Mouse (Mus musculus) brain, embryonic 14.5 days (tissue): Measurements from ENCODE around the gene Ermap. TPM values are rescaled to one million over a fixed set of nuclear protein-coding genes. Genes with fewer than 3 reads are reported as not detected.

Experiments used
- DNase-seq: peaks from one replicate; pipeline ENCODE4 v3.0.0-alpha.2; 2011; ENCODE audit warnings: low read depth
- CTCF ChIP-seq: fragments of 200-500 bp; IDR thresholded peaks from 2 replicates; pipeline ENCODE4 v1.5.1; 2012; ENCODE audit warnings: inconsistent platforms, mild to moderate bottlenecking, moderate library complexity, borderline replicate concordance; ENCODE audit not compliant: insufficient read depth, insufficient read length; ENCODE audit errors: extremely low read depth
- POLR2A ChIP-seq: fragments of 200-500 bp; IDR thresholded peaks from 2 replicates; pipeline ENCODE4 v1.6.1; 2012; ENCODE audit warnings: mild to moderate bottlenecking, inconsistent platforms, borderline replicate concordance; ENCODE audit not compliant: poor library complexity, insufficient read depth, insufficient read length, severe bottlenecking; ENCODE audit errors: extremely low read depth
- polyA plus RNA-seq: library from polyadenylated mRNA; depleted of rRNA; stranded (reverse); fragments of >200 nt; gene quantifications from 2 replicates; pipeline ENCODE4 v1.2.3, GENCODE M21; 2012; rRNA removed

Gene Ermap
- 1.3 TPM in 2 replicates for polyA plus RNA-seq

GRCm38 (mm10) chr4:119189864-119190263 is at the start of gene Ermap:
TSS of gene Ermap (minus strand) at chr4:119190011.
- DNase-seq = no peak
- TF ChIP-seq POLR2A = no peak
- TF ChIP-seq CTCF = no peak

- DNase-seq = peak; percentile 92
- TF ChIP-seq POLR2A (no peak), CTCF (peak; percentile 85; the same call in 1 of the 2 replicates)
Observed at GRCm38 (mm10) chr4:119239181-119239682, 49.4 kb upstream of the Ermap start.

GRCm38 (mm10) chr4:119238661-119239060 is 48.9 kb upstream of the Ermap start:
- TF ChIP-seq CTCF = no peak
- no peak for TF ChIP-seq POLR2A
- no peak for DNase-seq

GRCm38 (mm10) chr4:119234348-119234747 is 44.5 kb upstream of the Ermap start:
- no peak for TF ChIP-seq CTCF
- no peak for TF ChIP-seq POLR2A
- DNase-seq = no peak

- TF ChIP-seq CTCF (peak; percentile 36; the same call in 1 of the 2 replicates), POLR2A (no peak)
- peak; percentile 87 for DNase-seq
Observed at GRCm38 (mm10) chr4:119233256-119233901, 43.6 kb upstream of the Ermap start.

- TF ChIP-seq CTCF = no peak
- peak; percentile 38; the same call in 1 of the 2 replicates for TF ChIP-seq POLR2A
- DNase-seq = peak; percentile 99
Observed at GRCm38 (mm10) chr4:119232410-119233255, 42.8 kb upstream of the Ermap start, which contains the start of the genes AU022252 and P3h1. TSS of gene AU022252 (minus strand) at chr4:119232712. TSS of gene P3h1 (plus strand) at chr4:119232915.

GRCm38 (mm10) chr4:119226751-119227150 is 36.9 kb upstream of the Ermap start:
- no peak for DNase-seq
- TF ChIP-seq POLR2A (no peak), CTCF (no peak)

GRCm38 (mm10) chr4:119225719-119226118 is 35.9 kb upstream of the Ermap start:
- no peak for DNase-seq
- TF ChIP-seq CTCF = no peak
- no peak for TF ChIP-seq POLR2A

GRCm38 (mm10) chr4:119224534-119224933 is 34.7 kb upstream of the Ermap start:
- DNase-seq = no peak
- TF ChIP-seq POLR2A = no peak
- no peak for TF ChIP-seq CTCF

- TF ChIP-seq POLR2A (no peak), CTCF (peak; percentile 68; the same call in 1 of the 2 replicates)
- peak; percentile 39 for DNase-seq
Observed at GRCm38 (mm10) chr4:119223696-119224095, 33.9 kb upstream of the Ermap start.

GRCm38 (mm10) chr4:119218169-119218568 is 28.4 kb upstream of the Ermap start, which contains the start of gene Tmem269:
TSS of gene Tmem269 (minus strand) at chr4:119218217.
- TF ChIP-seq CTCF (no peak), POLR2A (no peak)
- no peak for DNase-seq
